Mouse (Mus musculus) megakaryocyte, embryonic 14.5 days (primary cell): ENCODE results near the gene Srp68. TPM values are rescaled to one million over a fixed set of nuclear protein-coding genes. Genes with fewer than 3 reads are reported as not detected.

ENCODE experiments used
- H3K27me3 ChIP-seq: replicated peaks from 2 replicates; pipeline ENCODE3; 2012; ENCODE audit warnings: inconsistent platforms
- H3K36me3 ChIP-seq: replicated peaks from 2 replicates; pipeline ENCODE3; 2012; ENCODE audit warnings: low read length, inconsistent platforms, mixed read lengths
- H3K4me1 ChIP-seq: 2 replicates; pipeline ENCODE4 v1.6.1; 2012; ENCODE audit warnings: inconsistent platforms
- H3K4me3 ChIP-seq: replicated peaks from 2 replicates; pipeline ENCODE3; 2012; ENCODE audit warnings: moderate library complexity, mild to moderate bottlenecking, inconsistent platforms
- H3K9me3 ChIP-seq: 2 replicates; pipeline ENCODE4 v1.6.1; 2012; ENCODE audit warnings: inconsistent platforms
- FLI1 ChIP-seq: IDR thresholded peaks from 2 replicates; pipeline ENCODE4 v1.6.1; 2012; ENCODE audit warnings: low read length, inconsistent platforms, mixed read lengths
- GATA1 ChIP-seq: IDR thresholded peaks from 3 replicates; pipeline ENCODE4 v1.6.1; 2012; ENCODE audit warnings: mixed read lengths, low read length, inconsistent platforms, borderline replicate concordance
- polyA plus RNA-seq: library from polyadenylated mRNA; stranded (reverse); fragments of >175 nt; gene quantifications from 2 replicates; pipeline ENCODE4 v1.2.3, GENCODE M21; 2012; ENCODE audit warnings: low replicate concordance; ENCODE audit not compliant: insufficient read depth

Gene Srp68
- polyA plus RNA-seq, 1 experiment, result 34.1 TPM

- Histone ChIP-seq H3K4me1 (peaks cover 9% of the 10 kb centered on the region; the same call in 1 of the 2 replicates), H3K4me3 (no peak overlapping the region), H3K36me3 (peaks cover 100% of the 10 kb centered on the region), H3K27me3 (no peaks in the 10 kb centered on the region), H3K9me3 (no peaks in the 10 kb centered on the region)
- TF ChIP-seq GATA1, result no peak
- TF ChIP-seq FLI1, result no peak
Observed at GRCm38 (mm10) chr11:116247502-116248222, 26.4 kb downstream of the Srp68 start.

GRCm38 (mm10) chr11:116245616-116246015 lies 28.4 kb downstream of the Srp68 start:
- Histone ChIP-seq H3K4me3 (no peak overlapping the region), H3K36me3 (peaks cover 83% of the 10 kb centered on the region), H3K9me3 (no peaks in the 10 kb centered on the region), H3K4me1 (peaks cover 9% of the 10 kb centered on the region; the same call in 1 of the 2 replicates), H3K27me3 (no peaks in the 10 kb centered on the region)
- TF ChIP-seq GATA1, result no peak

- no peak for TF ChIP-seq FLI1
- TF ChIP-seq GATA1, result no peak
- Histone ChIP-seq H3K4me1 (peaks cover 11% of the 10 kb centered on the region), H3K9me3 (no peaks in the 10 kb centered on the region), H3K27me3 (peaks cover 3% of the 10 kb centered on the region), H3K36me3 (peaks cover 72% of the 10 kb centered on the region), H3K4me3 (no peak overlapping the region)
Observed at GRCm38 (mm10) chr11:116244580-116244979, 29.4 kb downstream of the Srp68 start.

GRCm38 (mm10) chr11:116241744-116242235 lies 32.2 kb downstream of the Srp68 start:
- TF ChIP-seq GATA1, result no peak
- no peak for TF ChIP-seq FLI1
- Histone ChIP-seq H3K36me3 (peaks cover 45% of the 10 kb centered on the region), H3K4me1 (peaks cover 15% of the 10 kb centered on the region), H3K4me3 (no peak overlapping the region), H3K9me3 (no peaks in the 10 kb centered on the region), H3K27me3 (peaks cover 26% of the 10 kb centered on the region)

- peaks cover 25% of the 10 kb centered on the region for H3K36me3 ChIP-seq
- H3K4me3 ChIP-seq, result no peak overlapping the region
- peaks cover 42% of the 10 kb centered on the region for H3K27me3 ChIP-seq
- TF ChIP-seq GATA1 (no peak), FLI1 (no peak)
- H3K9me3 ChIP-seq, result no peaks in the 10 kb centered on the region
- peaks cover 15% of the 10 kb centered on the region for H3K4me1 ChIP-seq
Observed at GRCm38 (mm10) chr11:116239797-116240196, 34.2 kb downstream of the Srp68 start.

- Histone ChIP-seq H3K36me3 (peaks cover 5% of the 10 kb centered on the region), H3K27me3 (peaks cover 61% of the 10 kb centered on the region), H3K4me3 (no peak within 1 kb of the TSS), H3K4me1 (peaks cover 6% of the 10 kb centered on the region), H3K9me3 (0 out of 2 replicates have a peak, but pooled peaks cover under 1% of the 10 kb centered on the region)
- TF ChIP-seq GATA1, result no peak
Observed at GRCm38 (mm10) chr11:116237742-116238395, 36.1 kb downstream of the Srp68 start, which contains the start of gene Evpl. Gene Evpl, minus strand, starts transcription at chr11:116238077.

- Histone ChIP-seq H3K27me3 (peaks cover 79% of the 10 kb centered on the region), H3K36me3 (no peaks in the 10 kb centered on the region), H3K4me3 (no peak overlapping the region), H3K9me3 (0 out of 2 replicates have a peak, but pooled peaks cover 5% of the 10 kb centered on the region), H3K4me1 (peaks cover 10% of the 10 kb centered on the region)
- TF ChIP-seq GATA1 (no peak), FLI1 (no peak)
Observed at GRCm38 (mm10) chr11:116234901-116235300, 39.1 kb downstream of the Srp68 start.

- TF ChIP-seq FLI1 (no peak), GATA1 (no peak)
- Histone ChIP-seq H3K4me1 (peaks cover 4% of the 10 kb centered on the region; the same call in 1 of the 2 replicates), H3K9me3 (0 out of 2 replicates have a peak, but pooled peaks cover 5% of the 10 kb centered on the region), H3K36me3 (no peaks in the 10 kb centered on the region), H3K27me3 (peaks cover 82% of the 10 kb centered on the region), H3K4me3 (no peak overlapping the region)
Observed at GRCm38 (mm10) chr11:116232427-116232826, 41.6 kb downstream of the Srp68 start.

- Histone ChIP-seq H3K4me3 (no peak overlapping the region), H3K27me3 (peaks cover 72% of the 10 kb centered on the region), H3K36me3 (no peaks in the 10 kb centered on the region), H3K9me3 (peaks cover 19% of the 10 kb centered on the region), H3K4me1 (peaks cover 8% of the 10 kb centered on the region; the same call in 1 of the 2 replicates)
- TF ChIP-seq GATA1, result no peak
- no peak for TF ChIP-seq FLI1
Observed at GRCm38 (mm10) chr11:116228699-116229098, 45.3 kb downstream of the Srp68 start.

GRCm38 (mm10) chr11:116226414-116226813 lies 47.6 kb downstream of the Srp68 start:
- Histone ChIP-seq H3K27me3 (peaks cover 80% of the 10 kb centered on the region), H3K9me3 (peaks cover 37% of the 10 kb centered on the region), H3K36me3 (no peaks in the 10 kb centered on the region), H3K4me1 (peaks cover 25% of the 10 kb centered on the region), H3K4me3 (no peak overlapping the region)
- no peak for TF ChIP-seq FLI1
